Mouse (Mus musculus) neural tube, embryonic 13.5 days (tissue): Measurements from ENCODE around the gene Hltf. TPM values are rescaled to one million over a fixed set of nuclear protein-coding genes. Genes with fewer than 3 reads are reported as not detected.

Source experiments
- ATAC-seq: fragments of 200-750 bp; cut with Nextera tagmentation; 2 replicates; pipeline ENCODE4 v1.8.0; 2017; ENCODE audit warnings: low read depth, mild to moderate bottlenecking, moderate TSS enrichment, moderate library complexity
- H3K27ac ChIP-seq: fragments of 300-500 bp; sonication (generic); replicated peaks from 2 replicates; pipeline ENCODE4 v1.5.1; 2015; ENCODE audit warnings: moderate library complexity, mild to moderate bottlenecking, inconsistent platforms
- H3K27me3 ChIP-seq: fragments of 300-500 bp; sonication (generic); 2 replicates; pipeline ENCODE4 v1.6.1; 2015; ENCODE audit warnings: mild to moderate bottlenecking, inconsistent platforms
- H3K36me3 ChIP-seq: fragments of 300-500 bp; sonication (generic); 2 replicates; pipeline ENCODE4 v1.6.1; 2015; ENCODE audit warnings: mild to moderate bottlenecking, inconsistent platforms
- H3K4me1 ChIP-seq: fragments of 300-500 bp; sonication (generic); replicated peaks from 2 replicates; pipeline ENCODE4 v1.6.1; 2015; ENCODE audit warnings: inconsistent platforms
- H3K4me2 ChIP-seq: fragments of 300-500 bp; sonication (generic); 2 replicates; pipeline ENCODE4 v1.6.1; 2015; ENCODE audit warnings: inconsistent platforms, mild to moderate bottlenecking, moderate library complexity
- H3K4me3 ChIP-seq: fragments of 300-500 bp; sonication (generic); 2 replicates; pipeline ENCODE4 v1.5.1; 2015; ENCODE audit warnings: mild to moderate bottlenecking, inconsistent platforms
- H3K9ac ChIP-seq: fragments of 300-500 bp; sonication (generic); 2 replicates; pipeline ENCODE4 v1.6.1; 2015; ENCODE audit warnings: moderate library complexity, mild to moderate bottlenecking, inconsistent platforms
- H3K9me3 ChIP-seq: fragments of 300-500 bp; sonication (generic); 2 replicates; pipeline ENCODE4 v1.6.1; 2016; ENCODE audit warnings: inconsistent platforms
- WGBS: fragments of 180-500 bp; shearing (Covaris S2); methylation state at CpG from one replicate; pipeline ENCODE4 v1.1.7; 2015; 5-methylcytosine and 5-hydroxymethylcytosine counted together
- polyA plus RNA-seq: library from polyadenylated mRNA; unstranded; fragments of >200 nt; fragmentation: Nextera tagmentation; extraction: Ambion mirVana; gene quantifications from 2 replicates; pipeline ENCODE4 v1.2.1, GENCODE M21; 2015

Gene Hltf
- polyA plus RNA-seq, 1 experiment from 2014 or later = 16.9 TPM

DNA sequence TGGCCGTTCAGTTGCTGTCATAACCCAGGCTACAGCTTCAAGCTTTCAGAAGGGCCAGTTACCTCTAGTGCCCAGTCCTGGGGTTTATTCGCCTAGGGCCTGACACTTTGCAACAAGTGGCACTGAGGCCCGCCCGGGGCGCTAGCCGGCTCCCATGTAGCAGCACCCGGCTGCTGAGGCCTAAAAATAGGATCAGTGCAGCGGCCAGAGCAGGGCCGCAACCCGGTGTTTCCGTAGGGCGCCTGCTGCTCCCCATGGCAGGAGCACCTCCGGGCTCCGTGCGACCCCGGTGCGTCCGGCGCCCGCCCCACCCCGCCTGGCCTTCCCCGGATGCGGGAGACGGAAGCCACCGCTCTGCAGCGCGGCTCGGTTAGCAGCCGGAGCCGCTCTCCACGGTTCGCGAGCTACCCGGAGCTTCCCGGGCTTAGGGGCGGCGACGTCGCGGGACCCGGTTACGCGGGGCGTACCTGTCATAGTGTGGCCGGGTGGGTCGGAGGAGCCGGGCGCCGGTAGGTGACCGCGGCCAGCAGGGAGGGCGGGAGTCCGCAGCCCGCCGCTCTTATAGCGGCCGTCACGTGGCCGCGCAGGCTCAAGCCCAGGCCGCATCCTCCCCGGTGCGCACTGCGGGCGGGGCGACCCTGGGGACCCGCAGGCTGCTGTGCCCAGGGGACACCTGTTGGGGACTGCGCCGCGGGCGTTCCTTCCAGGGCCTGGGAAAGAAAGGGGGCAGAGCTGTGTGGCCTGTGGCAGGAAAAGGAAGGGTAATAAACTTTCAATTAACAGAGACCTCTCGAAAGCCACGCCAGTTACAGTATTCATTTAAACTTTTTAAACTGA, 97.1 kb downstream of the Hltf start, which contains the start of gene Gyg:
Gene Gyg (minus strand): TSS at position 787 of the 837 bp plus-strand sequence.
- Histone ChIP-seq H3K36me3 (no peaks in the 10 kb centered on the region), H3K9ac (peak within 1 kb of the TSS; percentile 84), H3K4me2 (peak within 1 kb of the TSS; percentile 95), H3K4me1 (peaks cover 10% of the 10 kb centered on the region), H3K4me3 (peak within 1 kb of the TSS; percentile 60), H3K27ac (no peak within 1 kb of the TSS), H3K27me3 (peaks cover 10% of the 10 kb centered on the region), H3K9me3 (peaks cover 8% of the 10 kb centered on the region)
- WGBS = under 1% methylated on average over 73 of the region's 73 CpGs
- ATAC-seq = peak; percentile 94

DNA sequence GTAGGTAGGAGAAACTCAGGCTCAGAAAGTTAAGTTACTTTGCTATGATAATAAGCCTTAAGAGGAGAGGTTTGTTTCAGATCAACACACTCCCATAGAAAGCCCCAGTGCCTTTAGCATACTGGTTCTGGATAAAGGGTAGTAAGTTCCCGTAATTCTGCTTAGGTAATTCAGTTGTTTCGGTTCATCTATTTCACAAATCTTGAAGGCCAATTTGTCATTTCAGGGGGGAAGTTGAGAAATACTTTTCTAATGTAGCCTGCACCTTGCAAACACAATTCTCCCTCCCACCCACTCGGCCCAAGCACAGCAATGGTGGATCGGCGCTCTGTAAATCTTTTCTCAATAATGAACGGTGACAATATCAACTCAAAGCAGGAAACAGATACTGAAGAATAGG, 97.9 kb downstream of the Hltf start:
- peaks cover 11% of the 10 kb centered on the region for H3K9me3 ChIP-seq
- peaks cover 10% of the 10 kb centered on the region for H3K27me3 ChIP-seq
- no peak overlapping the region for H3K27ac ChIP-seq
- no peaks in the 10 kb centered on the region for H3K36me3 ChIP-seq
- H3K4me2 ChIP-seq = peak overlapping the region; percentile 95
- H3K9ac ChIP-seq = no peak overlapping the region
- H3K4me1 ChIP-seq = peaks cover 10% of the 10 kb centered on the region
- WGBS = 80% methylated on average over 6 of the region's 6 CpGs
- no peak for ATAC-seq
- 0 out of 2 replicates have a peak overlapping the region, but pooled peaks have one; percentile 60 for H3K4me3 ChIP-seq

DNA sequence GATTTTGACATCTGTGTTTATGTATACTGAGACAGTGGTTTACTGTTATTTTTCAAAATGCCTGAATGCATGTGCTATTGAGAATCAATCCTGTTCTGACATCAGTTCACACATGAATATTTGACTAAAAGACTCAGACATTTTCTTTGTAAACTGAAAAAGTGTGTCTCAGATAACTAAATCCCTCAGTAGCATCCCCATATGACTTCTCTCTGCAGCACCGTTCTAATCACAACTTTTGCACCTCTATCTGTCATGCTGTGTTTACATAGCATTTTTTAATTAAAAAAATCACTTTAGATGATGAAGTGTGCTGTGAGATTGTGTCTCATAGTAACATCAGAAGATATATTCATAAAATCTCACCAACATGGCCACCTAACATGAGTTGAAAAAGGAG, 109.9 kb downstream of the Hltf start:
- H3K9ac ChIP-seq = no peak overlapping the region
- no peak overlapping the region for H3K4me2 ChIP-seq
- no peak overlapping the region for H3K27ac ChIP-seq
- H3K4me3 ChIP-seq = no peak overlapping the region
- H3K9me3 ChIP-seq = no peaks in the 10 kb centered on the region
- H3K4me1 ChIP-seq = no peaks in the 10 kb centered on the region
- ATAC-seq = no peak
- WGBS = 85% methylated on average over 1 of the region's 1 CpGs
- no peaks in the 10 kb centered on the region for H3K27me3 ChIP-seq
- no peaks in the 10 kb centered on the region for H3K36me3 ChIP-seq

Other genes with a start within 250 kb of the Hltf start
- gene Cp, start 100.8 kb upstream of the Hltf start, polyA plus RNA-seq = 6.8 and 7.9 TPM in 2 replicates
- 14.6 and 15.1 TPM in 2 replicates for gene Hps3, start 22.5 kb upstream of the Hltf start, polyA plus RNA-seq
- 39.8 and 42.3 TPM in 2 replicates for gene Gyg, start 97.5 kb downstream of the Hltf start, polyA plus RNA-seq
- gene Cpa3, start 184.4 kb downstream of the Hltf start, polyA plus RNA-seq = 0.27 and 1.6 TPM in 2 replicates
- gene Cpb1, start 217.9 kb downstream of the Hltf start, polyA plus RNA-seq = 0.28 and 0.29 TPM in 2 replicates